Mouse (Mus musculus) cortical plate, adult 2 months (tissue): ENCODE measurements around the gene Kctd12.

Source experiments
- CTCF ChIP-seq: fragments of 200-500 bp; IDR thresholded peaks from 2 replicates; pipeline ENCODE4 v1.5.1; 2011; ENCODE audit warnings: mild to moderate bottlenecking, control low read depth, low read length; ENCODE audit not compliant: insufficient read depth; ENCODE audit errors: extremely low read depth
- POLR2A ChIP-seq: fragments of 200-500 bp; IDR thresholded peaks from 2 replicates; pipeline ENCODE4 v1.6.1; 2011; ENCODE audit warnings: mild to moderate bottlenecking, low read length, control low read depth; ENCODE audit not compliant: insufficient read depth; ENCODE audit errors: extremely low read depth

DNA sequence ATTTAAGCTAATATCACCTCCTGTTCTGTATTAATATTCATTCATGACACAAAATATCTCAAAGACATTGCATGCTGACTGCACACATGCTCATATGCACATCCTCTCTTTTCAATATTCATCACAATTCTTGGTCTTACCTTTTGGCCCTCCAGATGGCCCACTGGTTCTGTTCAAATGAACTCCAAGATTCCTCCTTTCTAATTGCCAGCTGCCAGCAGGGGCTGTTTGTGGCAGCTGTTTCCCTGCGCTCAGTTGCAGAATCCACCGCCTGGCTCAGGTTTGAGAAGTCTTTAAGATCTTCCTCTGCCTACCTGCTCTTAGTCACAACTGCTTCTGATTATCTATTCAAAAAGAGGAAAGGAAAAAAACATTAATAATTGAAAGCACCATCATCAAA lies 34.6 kb downstream of the Kctd12 start:
- TF ChIP-seq CTCF (no peak), POLR2A (no peak)
